Mouse (Mus musculus): ENCODE data around the gene Iffo2. TPM values are rescaled to one million over a fixed set of nuclear protein-coding genes. Genes with fewer than 3 reads are reported as not detected.
A peak's percentile ranks its signal among the peaks of the same experiment; 100 is the strongest.

Iffo2 gene
- polyA plus RNA-seq, 1 experiment from 2014 or later = 3.5 TPM

DNA sequence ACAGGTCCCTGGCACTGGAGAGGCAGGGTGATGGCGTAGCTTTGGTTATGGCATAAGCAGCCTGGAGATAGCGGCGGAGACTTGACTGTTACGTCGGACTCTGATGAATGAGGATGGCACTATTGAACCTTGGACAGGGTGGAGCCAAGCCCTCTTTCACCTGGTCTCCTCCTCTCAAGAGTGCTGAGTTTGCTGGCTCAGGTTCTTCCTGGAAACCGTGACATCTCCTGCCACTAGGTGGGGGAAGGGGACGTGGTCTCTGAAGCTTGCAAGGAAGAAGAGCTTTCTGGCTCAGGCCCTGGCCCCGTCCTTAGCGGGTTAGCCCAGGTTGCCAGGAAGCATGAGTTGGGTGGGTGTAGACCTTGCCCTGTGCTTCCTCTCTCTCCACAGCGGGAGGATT, 99.8 kb downstream of the Iffo2 start:
- WGBS = 78% methylated on average over 10 of the region's 10 CpGs
- no peaks in the 10 kb centered on the region for H3K27me3 ChIP-seq (ENCODE audit: control insufficient read depth, insufficient read depth, low read depth, low read length)

GRCm38 (mm10) chr4:139631141-139631540, 100.8 kb downstream of the Iffo2 start:
- no peak for ATAC-seq
- 73% methylated on average over 5 of the region's 5 CpGs for WGBS
- H3K36me3 ChIP-seq (ENCODE audit: control insufficient read depth, insufficient read depth, low read length) = no peaks in the 10 kb centered on the region

More for the DNA sequence above, 99.8 kb downstream of the Iffo2 start:
- Histone ChIP-seq H3K4me1 (ENCODE audit: control insufficient read depth, insufficient read depth, low read length) (peaks cover 3% of the 10 kb centered on the region; the same call in 1 of the 2 replicates), H3K36me3 (ENCODE audit: control insufficient read depth, insufficient read depth, low read length) (no peaks in the 10 kb centered on the region), H3K9ac (ENCODE audit: low read depth, low read length) (no peak overlapping the region), H3K27ac (ENCODE audit: low read length) (no peak overlapping the region), H3K4me2 (ENCODE audit: low read length) (no peak overlapping the region), H3K4me3 (ENCODE audit: low read depth, low read length) (no peak overlapping the region), H3K9me3 (replicated peaks; ENCODE audit: control insufficient read depth, low read length, poor library complexity, severe bottlenecking) (no peaks in the 10 kb centered on the region)
- ATAC-seq = no peak

DNA sequence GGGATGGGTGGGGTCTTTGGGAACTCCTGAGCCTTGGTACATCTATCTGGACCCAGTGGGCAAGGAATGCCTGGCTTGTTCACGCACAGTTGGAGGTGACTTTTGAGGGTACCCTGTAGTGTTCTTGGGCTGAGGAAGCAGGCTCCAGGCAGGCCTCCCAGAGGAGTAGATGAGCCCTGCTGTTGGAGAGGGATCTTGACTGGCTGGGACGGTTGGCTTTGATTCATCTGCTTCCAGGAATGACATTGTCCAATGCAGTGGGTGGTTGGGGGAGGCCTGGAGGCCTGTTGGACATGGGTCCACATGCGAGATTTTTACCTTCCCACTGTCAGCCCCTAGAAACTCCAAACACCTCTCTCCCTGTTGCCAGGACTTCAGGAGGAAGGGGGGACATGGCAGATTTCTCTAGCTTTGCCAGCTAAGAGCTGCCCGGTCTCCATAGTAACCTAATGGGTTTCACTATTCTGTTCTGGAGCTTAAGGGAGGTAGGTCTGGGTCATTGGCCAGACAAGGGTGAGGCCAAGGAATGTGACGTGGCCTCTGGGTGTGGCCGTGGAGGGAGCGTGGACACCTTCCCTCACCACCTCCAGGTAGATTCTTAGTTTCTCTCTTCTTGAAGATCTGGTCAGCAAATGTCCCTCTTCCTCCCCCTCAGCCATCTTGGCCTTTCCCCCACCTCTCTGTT, 101.4 kb downstream of the Iffo2 start:
- Histone ChIP-seq H3K27ac (ENCODE audit: low read length) (no peak overlapping the region), H3K4me3 (ENCODE audit: low read depth, low read length) (no peak overlapping the region), H3K36me3 (ENCODE audit: control insufficient read depth, insufficient read depth, low read length) (no peaks in the 10 kb centered on the region), H3K9ac (ENCODE audit: low read depth, low read length) (no peak overlapping the region), H3K27me3 (ENCODE audit: control insufficient read depth, insufficient read depth, low read depth, low read length) (no peaks in the 10 kb centered on the region), H3K4me1 (ENCODE audit: control insufficient read depth, insufficient read depth, low read length) (peaks cover 3% of the 10 kb centered on the region; the same call in 1 of the 2 replicates), H3K4me2 (ENCODE audit: low read length) (no peak overlapping the region), H3K9me3 (replicated peaks; ENCODE audit: control insufficient read depth, low read length, poor library complexity, severe bottlenecking) (no peaks in the 10 kb centered on the region)
- 81% methylated on average over 7 of the region's 7 CpGs for WGBS
- ATAC-seq = no peak

More at GRCm38 (mm10) chr4:139631141-139631540, 100.8 kb downstream of the Iffo2 start:
- Histone ChIP-seq H3K9me3 (replicated peaks; ENCODE audit: control insufficient read depth, low read length, poor library complexity, severe bottlenecking) (no peaks in the 10 kb centered on the region), H3K4me2 (ENCODE audit: low read length) (no peak overlapping the region), H3K27me3 (ENCODE audit: control insufficient read depth, insufficient read depth, low read depth, low read length) (no peaks in the 10 kb centered on the region), H3K27ac (ENCODE audit: low read length) (no peak overlapping the region), H3K4me1 (ENCODE audit: control insufficient read depth, insufficient read depth, low read length) (peaks cover 3% of the 10 kb centered on the region; the same call in 1 of the 2 replicates), H3K4me3 (ENCODE audit: low read depth, low read length) (no peak overlapping the region), H3K9ac (ENCODE audit: low read depth, low read length) (no peak overlapping the region)

GRCm38 (mm10) chr4:139632254-139632580, 101.9 kb downstream of the Iffo2 start:
- WGBS = 87% methylated on average over 10 of the region's 10 CpGs
- Histone ChIP-seq H3K27me3 (ENCODE audit: control insufficient read depth, insufficient read depth, low read depth, low read length) (no peaks in the 10 kb centered on the region), H3K27ac (ENCODE audit: low read length) (no peak overlapping the region), H3K36me3 (ENCODE audit: control insufficient read depth, insufficient read depth, low read length) (no peaks in the 10 kb centered on the region; the same call in 1 of the 2 replicates), H3K4me3 (ENCODE audit: low read depth, low read length) (no peak overlapping the region), H3K9ac (ENCODE audit: low read depth, low read length) (no peak overlapping the region), H3K4me2 (ENCODE audit: low read length) (no peak overlapping the region), H3K4me1 (ENCODE audit: control insufficient read depth, insufficient read depth, low read length) (peaks cover 3% of the 10 kb centered on the region; the same call in 1 of the 2 replicates), H3K9me3 (replicated peaks; ENCODE audit: control insufficient read depth, low read length, poor library complexity, severe bottlenecking) (no peaks in the 10 kb centered on the region)
- ATAC-seq = no peak

DNA sequence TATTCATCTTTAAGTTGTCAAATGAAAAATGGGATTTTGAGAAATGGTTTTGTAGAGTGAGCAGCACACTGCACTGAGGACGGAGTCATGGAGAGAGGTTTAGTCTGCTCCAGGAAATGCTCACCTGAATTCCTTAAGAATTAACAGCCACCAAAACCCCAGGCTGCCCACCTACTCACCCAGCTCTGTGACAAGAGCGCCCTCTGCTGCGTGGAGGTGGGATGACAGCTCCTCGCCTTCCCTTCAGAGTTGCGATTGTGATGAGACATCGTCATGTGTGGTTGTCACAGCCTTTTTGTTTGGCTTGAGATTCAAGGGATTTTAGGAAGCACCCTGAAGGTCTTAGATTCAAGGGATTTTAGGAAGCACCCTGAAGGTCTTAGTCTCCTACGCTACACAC, 106.0 kb downstream of the Iffo2 start:
- Histone ChIP-seq H3K4me1 (ENCODE audit: control insufficient read depth, insufficient read depth, low read length) (peaks cover 6% of the 10 kb centered on the region), H3K27me3 (ENCODE audit: control insufficient read depth, insufficient read depth, low read depth, low read length) (no peaks in the 10 kb centered on the region), H3K27ac (ENCODE audit: low read length) (no peak overlapping the region), H3K9me3 (replicated peaks; ENCODE audit: control insufficient read depth, low read length, poor library complexity, severe bottlenecking) (no peaks in the 10 kb centered on the region), H3K9ac (ENCODE audit: low read depth, low read length) (no peak overlapping the region), H3K4me2 (ENCODE audit: low read length) (no peak overlapping the region), H3K36me3 (ENCODE audit: control insufficient read depth, insufficient read depth, low read length) (peaks cover 3% of the 10 kb centered on the region), H3K4me3 (ENCODE audit: low read depth, low read length) (no peak overlapping the region)
- WGBS = 26% methylated on average over 7 of the region's 7 CpGs
- no peak for ATAC-seq

GRCm38 (mm10) chr4:139637847-139638246, 107.5 kb downstream of the Iffo2 start:
- Histone ChIP-seq H3K27me3 (ENCODE audit: control insufficient read depth, insufficient read depth, low read depth, low read length) (no peaks in the 10 kb centered on the region), H3K4me1 (ENCODE audit: control insufficient read depth, insufficient read depth, low read length) (peaks cover 14% of the 10 kb centered on the region), H3K9ac (ENCODE audit: low read depth, low read length) (no peak overlapping the region), H3K4me2 (ENCODE audit: low read length) (no peak overlapping the region), H3K36me3 (ENCODE audit: control insufficient read depth, insufficient read depth, low read length) (peaks cover 3% of the 10 kb centered on the region), H3K9me3 (replicated peaks; ENCODE audit: control insufficient read depth, low read length, poor library complexity, severe bottlenecking) (no peaks in the 10 kb centered on the region), H3K4me3 (ENCODE audit: low read depth, low read length) (no peak overlapping the region), H3K27ac (ENCODE audit: low read length) (no peak overlapping the region)
- WGBS = 87% methylated on average over 9 of the region's 9 CpGs
- ATAC-seq = no peak

GRCm38 (mm10) chr4:139638356-139638755, 108.0 kb downstream of the Iffo2 start:
- Histone ChIP-seq H3K4me1 (ENCODE audit: control insufficient read depth, insufficient read depth, low read length) (peaks cover 14% of the 10 kb centered on the region), H3K4me3 (ENCODE audit: low read depth, low read length) (no peak overlapping the region), H3K27me3 (ENCODE audit: control insufficient read depth, insufficient read depth, low read depth, low read length) (no peaks in the 10 kb centered on the region; the same call in 1 of the 2 replicates), H3K4me2 (ENCODE audit: low read length) (no peak overlapping the region), H3K36me3 (ENCODE audit: control insufficient read depth, insufficient read depth, low read length) (peaks cover 3% of the 10 kb centered on the region), H3K9me3 (replicated peaks; ENCODE audit: control insufficient read depth, low read length, poor library complexity, severe bottlenecking) (no peaks in the 10 kb centered on the region), H3K27ac (ENCODE audit: low read length) (no peak overlapping the region), H3K9ac (ENCODE audit: low read depth, low read length) (no peak overlapping the region)
- no peak for ATAC-seq
- 96% methylated on average over 16 of the region's 16 CpGs for WGBS

DNA sequence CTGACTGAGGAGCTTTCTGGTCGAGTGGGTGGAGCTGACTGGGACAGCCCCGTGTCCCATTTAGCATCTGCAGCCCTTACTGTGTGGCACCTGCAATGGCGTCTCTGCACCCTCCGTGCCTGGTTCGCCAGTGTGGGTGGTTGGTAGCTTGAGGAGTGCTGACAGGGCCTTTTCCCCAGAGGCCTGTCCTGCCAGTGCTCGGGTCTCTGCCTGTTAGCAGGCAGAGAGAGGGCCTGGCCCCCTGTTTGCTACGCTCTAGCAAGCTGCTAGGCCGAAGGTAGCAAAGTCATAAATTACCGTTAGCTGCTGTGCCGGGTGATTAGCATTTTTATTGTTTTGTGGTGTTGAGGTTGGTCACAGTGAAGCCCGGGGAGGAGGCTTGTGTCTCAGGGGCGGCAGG, 109.5 kb downstream of the Iffo2 start:
- 32% methylated on average over 12 of the region's 12 CpGs for whole genome bisulfite sequencing
- peaks cover 7% of the 10 kb centered on the region for H3K36me3 ChIP-seq (ENCODE audit: control insufficient read depth, insufficient read depth, low read length)
- no peak overlapping the region for H3K27ac ChIP-seq (ENCODE audit: low read length)
- no peak overlapping the region for H3K9ac ChIP-seq (ENCODE audit: low read depth, low read length)
- H3K27me3 ChIP-seq (ENCODE audit: control insufficient read depth, insufficient read depth, low read depth, low read length) = no peaks in the 10 kb centered on the region; the same call in 1 of the 2 replicates
- H3K9me3 ChIP-seq (replicated peaks; ENCODE audit: control insufficient read depth, low read length, poor library complexity, severe bottlenecking) = no peaks in the 10 kb centered on the region
- H3K4me2 ChIP-seq (ENCODE audit: low read length) = no peak overlapping the region
- H3K4me3 ChIP-seq (ENCODE audit: low read depth, low read length) = no peak overlapping the region
- no peak for ATAC-seq
- H3K4me1 ChIP-seq (ENCODE audit: control insufficient read depth, insufficient read depth, low read length) = peaks cover 14% of the 10 kb centered on the region

DNA sequence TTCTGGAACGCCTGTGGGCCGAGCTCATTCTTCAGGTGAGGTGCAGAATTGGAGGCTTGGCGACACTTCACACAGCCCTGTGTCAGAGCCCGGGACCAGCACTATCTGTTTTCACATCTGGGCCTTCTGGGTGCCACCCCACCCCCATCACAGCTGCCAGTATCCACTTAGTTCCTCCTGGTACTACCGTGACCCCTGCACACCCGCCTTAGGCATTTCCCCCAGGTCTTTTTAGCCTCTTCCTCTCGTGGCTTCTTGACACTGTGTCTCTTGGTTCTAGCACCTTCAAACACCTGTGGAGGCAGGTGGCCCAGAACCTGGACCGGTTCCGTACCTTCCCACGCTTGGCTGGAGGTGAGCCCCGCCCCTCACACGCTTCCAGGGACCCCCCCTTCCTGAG, 110.0 kb downstream of the Iffo2 start:
- Histone ChIP-seq H3K4me3 (ENCODE audit: low read depth, low read length) (no peak overlapping the region), H3K9ac (ENCODE audit: low read depth, low read length) (0 out of 2 replicates have a peak overlapping the region, but pooled peaks have one; percentile 7), H3K4me1 (ENCODE audit: control insufficient read depth, insufficient read depth, low read length) (peaks cover 14% of the 10 kb centered on the region), H3K9me3 (replicated peaks; ENCODE audit: control insufficient read depth, low read length, poor library complexity, severe bottlenecking) (no peaks in the 10 kb centered on the region), H3K36me3 (ENCODE audit: control insufficient read depth, insufficient read depth, low read length) (peaks cover 8% of the 10 kb centered on the region), H3K27ac (ENCODE audit: low read length) (no peak overlapping the region), H3K27me3 (ENCODE audit: control insufficient read depth, insufficient read depth, low read depth, low read length) (no peaks in the 10 kb centered on the region; the same call in 1 of the 2 replicates), H3K4me2 (ENCODE audit: low read length) (no peak overlapping the region)
- no peak for ATAC-seq
- WGBS = 69% methylated on average over 12 of the region's 12 CpGs

Data from midbrain, embryonic 16.5 days (tissue).